Mouse (Mus musculus) heart, embryonic 15.5 days (tissue): ENCODE results near the gene Tnr. TPM values are rescaled to one million over a fixed set of nuclear protein-coding genes. Genes with fewer than 3 reads are reported as not detected.
A peak's percentile ranks its signal among the peaks of the same experiment; 100 is the strongest.

Source experiments
- ATAC-seq: fragments of 200-750 bp; cut with Nextera tagmentation; replicated peaks from 2 replicates; pipeline ENCODE4 v1.8.0; 2017; ENCODE audit warnings: low read depth, moderate TSS enrichment; ENCODE audit not compliant: insufficient number of reproducible peaks, insufficient read depth, low FRiP score
- H3K27ac ChIP-seq: fragments of 300-500 bp; sonication (generic); 2 replicates; pipeline ENCODE4 v1.5.1; 2015; ENCODE audit warnings: mild to moderate bottlenecking, inconsistent platforms
- H3K27me3 ChIP-seq: fragments of 300-500 bp; sonication (generic); 2 replicates; pipeline ENCODE4 v1.6.1; 2015; ENCODE audit warnings: inconsistent platforms
- H3K36me3 ChIP-seq: fragments of 300-500 bp; sonication (generic); 2 replicates; pipeline ENCODE4 v1.6.1; 2015; ENCODE audit warnings: mild to moderate bottlenecking, inconsistent platforms
- H3K4me1 ChIP-seq: fragments of 300-500 bp; sonication (generic); replicated peaks from 2 replicates; pipeline ENCODE4 v1.6.1; 2015; ENCODE audit warnings: inconsistent platforms
- H3K4me2 ChIP-seq: fragments of 300-500 bp; sonication (generic); 2 replicates; pipeline ENCODE4 v1.6.1; 2015; ENCODE audit warnings: inconsistent platforms, mild to moderate bottlenecking, moderate library complexity
- H3K4me3 ChIP-seq: fragments of 300-500 bp; sonication (generic); 2 replicates; pipeline ENCODE4 v1.5.1; 2015; ENCODE audit warnings: mild to moderate bottlenecking, inconsistent platforms
- H3K9ac ChIP-seq: fragments of 300-500 bp; sonication (generic); 2 replicates; pipeline ENCODE4 v1.6.1; 2015; ENCODE audit warnings: mild to moderate bottlenecking, inconsistent platforms
- H3K9me3 ChIP-seq: fragments of 300-500 bp; sonication (generic); replicated peaks from 2 replicates; pipeline ENCODE4 v1.6.1; 2016; ENCODE audit warnings: inconsistent platforms
- WGBS: fragments of 180-500 bp; shearing (Covaris S2); methylation state at CpG from one replicate; pipeline ENCODE4 v1.1.7; 2015; ENCODE audit warnings: mixed read lengths; 5-methylcytosine and 5-hydroxymethylcytosine counted together
- polyA plus RNA-seq: library from polyadenylated mRNA; unstranded; fragments of >200 nt; fragmentation: Nextera tagmentation; extraction: Ambion mirVana; gene quantifications from 2 replicates; pipeline ENCODE4 v1.2.1, GENCODE M21; 2015

The Tnr gene
- 0.01 and 0.04 TPM in 2 replicates for polyA plus RNA-seq

DNA sequence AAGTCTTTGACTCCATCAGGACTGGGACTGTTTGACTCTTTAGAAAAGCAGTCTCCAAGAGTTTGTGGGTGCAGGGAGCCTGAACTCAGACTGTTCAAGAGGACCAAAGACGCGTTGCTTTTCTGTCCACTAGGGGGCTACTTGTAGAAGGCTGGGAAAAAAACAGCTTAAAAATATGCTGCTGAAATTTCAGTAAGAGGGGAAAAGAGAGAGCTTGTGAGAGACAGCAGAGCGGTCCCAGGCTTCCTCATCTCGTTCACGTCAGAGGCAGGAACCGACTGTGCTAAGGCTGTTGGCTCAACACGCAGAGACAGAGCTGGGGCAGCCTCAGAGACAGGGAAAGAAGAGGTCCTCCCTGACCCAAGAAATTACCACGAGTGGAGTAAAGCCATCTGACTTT, at the start of gene Tnr:
Tnr (plus strand) TSS at position 192 of the 400 bp plus-strand sequence.
- WGBS: 5% methylated on average over 8 of the region's 8 CpGs
- no peaks in the 10 kb centered on the region for H3K9me3 ChIP-seq
- H3K4me2 ChIP-seq: no peak within 1 kb of the TSS
- H3K27ac ChIP-seq: no peak within 1 kb of the TSS
- H3K4me1 ChIP-seq: peaks cover 2% of the 10 kb centered on the region; the same call in 1 of the 2 replicates
- H3K27me3 ChIP-seq: peaks cover 23% of the 10 kb centered on the region
- no peak within 1 kb of the TSS for H3K4me3 ChIP-seq
- no peak within 1 kb of the TSS for H3K9ac ChIP-seq
- no peaks in the 10 kb centered on the region for H3K36me3 ChIP-seq
- ATAC-seq: no peak

DNA sequence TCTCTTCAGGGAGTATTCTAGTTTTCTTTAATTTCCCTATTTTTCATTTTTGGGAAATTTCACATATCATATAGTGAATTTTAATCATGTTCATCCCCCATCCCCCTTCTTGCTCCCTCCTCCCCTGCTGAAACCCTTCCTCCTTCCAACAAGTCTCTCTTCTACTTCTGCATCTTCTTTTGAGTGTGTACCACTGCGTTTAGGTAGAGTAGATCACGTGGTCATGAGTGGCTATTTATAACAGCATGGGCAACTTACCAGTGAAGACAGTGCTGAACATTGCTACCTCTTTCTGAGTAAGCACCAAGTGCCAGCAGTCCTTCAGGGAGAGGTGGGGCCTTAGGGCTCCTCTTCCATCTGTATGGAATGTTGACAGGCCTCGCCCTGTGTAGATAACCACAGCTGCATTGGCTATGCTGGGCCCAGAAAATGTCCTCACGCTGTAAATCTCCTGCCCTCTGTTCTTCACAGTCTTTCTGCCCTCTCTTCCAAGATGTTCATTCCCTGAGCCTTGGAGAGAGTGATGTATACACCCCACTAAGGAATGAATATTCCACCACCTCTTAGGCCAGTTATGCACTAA, 33.6 kb upstream of the Tnr start:
- H3K4me2 ChIP-seq: no peak overlapping the region
- H3K27me3 ChIP-seq: no peaks in the 10 kb centered on the region
- no peak overlapping the region for H3K4me3 ChIP-seq
- peaks cover 9% of the 10 kb centered on the region for H3K4me1 ChIP-seq
- ATAC-seq: no peak
- no peak overlapping the region for H3K27ac ChIP-seq
- H3K9ac ChIP-seq: no peak overlapping the region
- 32% methylated on average over 4 of the region's 4 CpGs for WGBS
- H3K9me3 ChIP-seq: no peaks in the 10 kb centered on the region
- no peaks in the 10 kb centered on the region for H3K36me3 ChIP-seq

DNA sequence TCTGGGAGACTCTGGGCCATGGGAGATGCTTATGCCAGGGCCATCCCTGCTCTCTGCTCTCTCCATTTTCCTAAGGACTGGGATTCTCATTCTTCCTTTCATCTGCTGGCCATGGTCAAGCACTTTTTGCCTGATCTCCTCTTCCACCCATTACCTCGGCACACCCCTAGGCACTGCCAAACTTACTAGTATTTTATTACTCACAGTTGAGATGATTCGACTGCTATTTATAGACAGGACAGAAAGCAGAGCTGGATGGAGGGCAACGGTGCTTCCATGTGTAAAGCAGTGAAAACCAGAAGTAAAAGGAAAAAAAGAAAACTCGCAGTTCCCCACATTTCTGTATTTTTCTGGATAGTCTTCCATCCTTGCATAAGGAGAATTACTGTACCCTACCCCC, 31.0 kb upstream of the Tnr start:
- Histone ChIP-seq H3K9me3 (no peaks in the 10 kb centered on the region), H3K27me3 (no peaks in the 10 kb centered on the region), H3K27ac (no peak overlapping the region), H3K9ac (no peak overlapping the region), H3K36me3 (no peaks in the 10 kb centered on the region), H3K4me3 (no peak overlapping the region), H3K4me1 (peaks cover 9% of the 10 kb centered on the region), H3K4me2 (no peak overlapping the region)
- 62% methylated on average over 4 of the region's 4 CpGs for WGBS
- ATAC-seq: no peak

DNA sequence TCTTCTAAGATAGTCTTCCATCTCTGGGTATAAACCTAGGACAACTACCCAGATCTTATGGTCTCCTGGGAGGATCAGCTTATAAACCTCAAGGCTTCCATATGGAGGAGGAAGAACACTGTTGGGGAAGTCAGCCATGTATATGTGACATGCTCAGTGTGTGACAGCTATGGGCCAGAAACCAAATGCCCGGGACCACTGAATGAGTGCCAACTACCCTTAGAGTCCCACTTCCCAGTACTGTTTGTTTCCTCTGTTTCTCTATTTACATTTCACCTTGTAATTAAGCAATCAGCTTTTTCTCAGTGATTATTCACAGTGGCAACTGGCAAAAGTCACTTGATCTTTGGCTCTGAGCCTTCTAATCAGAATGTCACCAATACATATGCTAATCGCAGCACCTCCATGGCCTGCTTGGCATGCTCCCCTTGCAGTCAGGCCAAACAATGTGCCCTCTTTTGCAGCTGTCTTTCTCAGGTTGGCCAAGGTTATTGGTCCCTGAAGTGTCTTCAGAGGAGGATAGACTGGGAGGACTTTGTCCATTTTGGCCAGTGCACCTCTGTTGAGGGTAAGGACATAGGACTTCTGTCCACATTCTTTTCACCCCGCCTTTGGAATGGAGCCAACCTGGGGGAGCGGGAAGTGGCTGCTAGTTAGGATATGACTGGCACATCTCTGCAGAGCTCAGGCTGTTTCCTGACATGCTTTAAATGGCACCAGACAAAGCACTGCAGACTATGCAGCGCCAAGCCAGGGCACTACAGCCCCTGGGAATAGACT, 29.7 kb upstream of the Tnr start:
- Histone ChIP-seq H3K9me3 (no peaks in the 10 kb centered on the region), H3K9ac (no peak overlapping the region), H3K4me3 (no peak overlapping the region), H3K27me3 (no peaks in the 10 kb centered on the region), H3K27ac (no peak overlapping the region), H3K4me2 (no peak overlapping the region), H3K36me3 (no peaks in the 10 kb centered on the region), H3K4me1 (peaks cover 9% of the 10 kb centered on the region)
- no peak for ATAC-seq
- 52% methylated on average over 5 of the region's 5 CpGs for WGBS

DNA sequence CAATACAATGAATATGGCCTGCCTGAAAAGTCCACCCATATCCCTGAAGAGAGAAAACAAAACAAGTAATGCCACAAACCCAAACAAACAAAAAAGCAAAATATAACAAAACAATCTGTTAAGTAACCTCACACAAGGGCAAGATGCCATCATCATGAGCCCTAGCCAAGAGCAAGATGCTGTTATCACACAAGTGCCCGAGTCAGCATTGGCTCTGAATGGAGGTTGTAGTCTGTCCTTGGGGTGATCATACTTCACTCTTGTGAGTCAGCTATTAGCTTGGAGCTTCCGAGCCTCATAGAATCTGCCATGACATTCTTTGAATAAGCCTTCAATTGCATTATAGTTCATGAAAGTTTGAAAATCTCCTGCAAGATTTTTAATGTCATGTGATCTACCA, 25.3 kb upstream of the Tnr start:
- peaks cover 9% of the 10 kb centered on the region for H3K4me1 ChIP-seq
- 63% methylated on average over 2 of the region's 2 CpGs for WGBS
- H3K9ac ChIP-seq: no peak overlapping the region
- no peak for ATAC-seq
- no peak overlapping the region for H3K4me3 ChIP-seq
- H3K9me3 ChIP-seq: no peaks in the 10 kb centered on the region
- no peak overlapping the region for H3K27ac ChIP-seq
- no peak overlapping the region for H3K4me2 ChIP-seq
- no peaks in the 10 kb centered on the region for H3K27me3 ChIP-seq
- no peaks in the 10 kb centered on the region for H3K36me3 ChIP-seq

DNA sequence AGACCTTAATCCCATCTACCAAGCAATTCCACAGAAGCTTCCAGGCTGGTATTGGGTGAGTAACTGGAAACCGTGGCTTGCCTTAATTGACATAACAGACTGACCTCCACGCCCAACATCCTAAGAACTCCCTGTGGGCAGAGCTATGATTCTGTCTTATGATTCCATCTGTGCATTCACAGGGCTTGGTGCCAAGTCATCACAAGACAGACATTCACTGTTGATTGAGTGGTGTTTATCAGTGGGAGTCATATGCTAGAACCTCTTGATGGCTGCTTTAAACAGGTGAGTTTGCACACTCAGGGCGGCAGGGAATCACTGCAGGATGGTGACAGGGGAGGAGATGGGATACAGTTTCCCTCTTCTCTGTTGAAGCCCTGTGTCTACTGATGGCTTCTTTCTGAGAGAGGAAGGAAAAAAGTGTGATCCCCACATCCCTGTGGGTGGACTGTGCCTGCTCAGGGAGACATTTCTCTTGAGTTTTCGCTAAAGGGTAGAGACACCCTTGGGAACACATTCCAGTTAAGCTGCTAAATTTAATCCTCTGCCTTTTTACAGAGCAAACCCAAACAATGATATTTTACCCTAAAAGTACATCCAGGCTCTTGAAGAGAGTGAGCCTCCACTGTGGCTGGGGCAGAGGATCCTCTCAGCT, 23.6 kb upstream of the Tnr start:
- Histone ChIP-seq H3K27ac (no peak overlapping the region), H3K4me3 (no peak overlapping the region), H3K4me2 (no peak overlapping the region), H3K9ac (no peak overlapping the region), H3K27me3 (no peaks in the 10 kb centered on the region), H3K4me1 (no peaks in the 10 kb centered on the region), H3K36me3 (no peaks in the 10 kb centered on the region), H3K9me3 (no peaks in the 10 kb centered on the region)
- ATAC-seq: no peak
- WGBS: 69% methylated on average over 4 of the region's 4 CpGs

DNA sequence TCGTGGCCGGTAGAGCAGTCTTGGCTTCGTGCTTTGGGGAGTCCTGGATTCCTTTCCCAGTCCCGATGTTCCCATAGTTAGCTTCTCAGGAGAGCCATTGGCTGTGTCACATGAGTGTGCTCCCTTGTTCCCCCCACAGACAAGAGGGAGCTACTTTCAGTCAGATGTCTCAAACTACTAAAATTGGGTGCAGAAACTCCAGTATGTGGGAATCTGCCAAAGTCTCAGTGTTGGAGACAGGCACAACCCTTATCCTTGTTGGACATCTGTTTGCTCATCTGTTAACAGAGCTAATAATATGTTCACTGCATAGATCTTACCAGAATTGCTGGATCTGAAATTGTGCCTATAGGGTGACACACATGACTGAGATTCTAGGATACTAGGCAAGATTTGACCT, 21.7 kb upstream of the Tnr start:
- Histone ChIP-seq H3K36me3 (no peaks in the 10 kb centered on the region), H3K4me1 (no peaks in the 10 kb centered on the region), H3K27ac (no peak overlapping the region), H3K9ac (no peak overlapping the region), H3K9me3 (no peaks in the 10 kb centered on the region), H3K4me2 (no peak overlapping the region), H3K4me3 (no peak overlapping the region), H3K27me3 (no peaks in the 10 kb centered on the region)
- ATAC-seq: no peak
- WGBS: 85% methylated on average over 4 of the region's 4 CpGs

DNA sequence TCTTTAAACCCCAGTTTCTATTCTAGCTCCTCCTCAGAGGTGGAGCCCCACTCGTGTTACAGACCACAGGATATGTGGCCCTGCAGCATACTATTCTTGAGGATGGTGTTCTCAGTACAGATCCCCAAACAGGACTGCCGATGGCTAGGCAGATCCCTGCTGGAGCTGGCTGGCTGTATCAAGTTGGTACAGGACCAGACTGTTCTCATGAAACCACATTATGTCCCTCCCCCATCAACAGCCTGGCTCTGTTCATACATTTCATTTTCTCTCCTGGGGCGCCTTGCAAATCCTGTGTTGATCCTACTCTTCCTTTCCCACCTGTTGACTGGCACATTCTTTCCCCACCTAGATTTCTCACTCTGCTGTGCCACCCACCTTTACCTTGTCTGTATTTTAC, 12.9 kb upstream of the Tnr start:
- Histone ChIP-seq H3K27ac (no peak overlapping the region), H3K9me3 (no peaks in the 10 kb centered on the region), H3K4me3 (no peak overlapping the region), H3K27me3 (no peaks in the 10 kb centered on the region), H3K36me3 (no peaks in the 10 kb centered on the region), H3K4me1 (no peaks in the 10 kb centered on the region), H3K4me2 (no peak overlapping the region), H3K9ac (no peak overlapping the region)
- 74% methylated on average over 3 of the region's 3 CpGs for WGBS
- ATAC-seq: no peak

DNA sequence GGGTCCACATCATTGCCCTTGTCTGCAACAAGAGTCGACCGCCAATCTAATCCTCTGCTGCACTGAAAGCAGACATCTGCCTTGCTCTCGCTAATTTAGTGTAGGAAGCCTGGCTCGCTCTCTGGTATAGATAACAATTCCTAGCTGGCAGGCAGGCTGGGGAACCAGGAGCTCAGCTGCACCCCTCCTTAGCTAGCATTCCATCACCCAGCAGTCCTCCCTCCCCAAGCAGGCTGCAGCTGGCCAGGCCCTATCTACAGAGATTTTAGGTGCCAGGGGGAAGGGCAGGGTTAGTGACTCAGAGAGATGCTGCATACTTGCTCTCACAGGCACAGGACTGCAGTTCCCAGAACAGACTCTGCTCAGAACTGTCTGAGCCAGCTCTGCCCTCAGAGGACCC, 5.9 kb upstream of the Tnr start:
- Histone ChIP-seq H3K4me3 (no peak overlapping the region), H3K4me2 (peak overlapping the region; percentile 4), H3K27ac (peak overlapping the region; percentile 46), H3K36me3 (no peaks in the 10 kb centered on the region), H3K9me3 (no peaks in the 10 kb centered on the region), H3K4me1 (0 out of 2 replicates have a peak, but pooled peaks cover 5% of the 10 kb centered on the region), H3K9ac (no peak overlapping the region), H3K27me3 (peaks cover 5% of the 10 kb centered on the region; the same call in 1 of the 2 replicates)
- WGBS: 16% methylated on average over 4 of the region's 4 CpGs
- peak; percentile 85 for ATAC-seq

DNA sequence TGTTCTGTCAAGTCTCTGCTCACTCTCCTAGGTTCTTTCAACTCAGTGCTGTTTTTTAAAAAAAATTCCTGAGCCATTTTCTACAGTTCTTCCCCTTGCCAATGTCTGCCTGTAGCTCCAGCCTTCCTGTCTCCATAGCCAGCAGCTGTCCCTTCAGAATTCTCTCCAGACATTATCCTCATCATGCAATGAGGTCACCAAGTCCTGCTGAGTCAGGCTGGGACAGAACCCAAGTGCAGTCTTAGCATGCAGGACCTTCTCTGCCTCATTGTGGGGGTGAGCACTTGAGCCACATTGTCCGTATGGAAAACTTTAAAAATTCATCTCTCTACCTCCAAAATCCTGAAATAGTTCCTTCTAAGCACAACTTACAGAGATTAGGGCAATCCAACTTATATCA, 4.4 kb upstream of the Tnr start:
- 72% methylated on average over 1 of the region's 1 CpGs for WGBS
- no peak for ATAC-seq
- H3K27ac ChIP-seq: no peak overlapping the region
- H3K4me1 ChIP-seq: peaks cover 6% of the 10 kb centered on the region; the same call in 1 of the 2 replicates
- H3K27me3 ChIP-seq: peaks cover 6% of the 10 kb centered on the region; the same call in 1 of the 2 replicates
- no peaks in the 10 kb centered on the region for H3K36me3 ChIP-seq
- H3K4me3 ChIP-seq: no peak overlapping the region
- no peak overlapping the region for H3K9ac ChIP-seq
- H3K9me3 ChIP-seq: no peaks in the 10 kb centered on the region
- no peak overlapping the region for H3K4me2 ChIP-seq

DNA sequence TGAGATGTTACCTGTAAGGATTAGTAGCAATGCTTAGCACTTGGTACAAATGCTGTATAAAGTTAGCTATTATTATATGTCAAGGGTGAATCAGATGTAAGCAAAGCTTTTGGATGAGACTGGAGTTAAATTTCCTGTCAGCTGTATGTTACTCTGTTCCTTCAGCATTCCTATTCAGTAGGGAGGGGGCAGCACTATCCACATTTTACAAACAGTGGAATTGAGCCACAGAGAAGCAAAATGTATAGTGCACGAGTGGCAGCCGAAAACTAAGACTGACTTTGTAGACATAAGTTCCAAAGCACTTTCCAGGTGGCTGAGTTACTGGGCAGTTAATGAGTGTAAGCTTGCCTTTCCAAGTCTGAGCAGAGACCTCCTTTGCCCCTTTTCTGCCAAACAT, 500 bp upstream of the Tnr start:
- Histone ChIP-seq H3K27me3 (peaks cover 23% of the 10 kb centered on the region), H3K36me3 (no peaks in the 10 kb centered on the region), H3K27ac (no peak overlapping the region), H3K4me3 (no peak overlapping the region), H3K4me1 (peaks cover 3% of the 10 kb centered on the region; the same call in 1 of the 2 replicates), H3K9ac (no peak overlapping the region), H3K4me2 (no peak overlapping the region), H3K9me3 (no peaks in the 10 kb centered on the region)
- 62% methylated on average over 2 of the region's 2 CpGs for WGBS
- no peak for ATAC-seq
